Mouse (Mus musculus): Measurements from ENCODE around the gene Glyat. TPM values are rescaled to one million over a fixed set of nuclear protein-coding genes. Genes with fewer than 3 reads are reported as not detected.

Glyat gene
- total RNA-seq, 2 experiments from 2014 or later = not detected

DNA sequence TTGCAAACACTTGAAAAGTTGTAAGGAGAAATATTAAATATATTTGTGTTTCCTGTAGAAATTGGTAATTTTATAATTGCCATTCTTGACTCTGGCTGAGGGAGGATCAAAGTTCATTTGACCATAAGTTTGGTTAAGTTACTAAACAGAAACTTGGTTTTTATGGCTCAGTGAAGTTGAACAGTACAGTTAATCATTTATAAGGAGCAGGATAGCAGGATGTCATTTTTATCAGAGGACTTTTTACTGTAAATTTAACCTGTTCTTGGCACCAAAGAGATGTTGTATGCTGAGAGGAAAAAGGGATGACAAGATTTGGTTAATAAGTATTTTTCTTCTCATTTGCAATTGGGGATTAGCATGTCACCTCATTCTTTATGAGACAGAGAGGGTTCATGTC, 51.5 kb downstream of the Glyat start:
- DNase-seq (ENCODE audit: low spot score in 2 of 2) = no peak

DNA sequence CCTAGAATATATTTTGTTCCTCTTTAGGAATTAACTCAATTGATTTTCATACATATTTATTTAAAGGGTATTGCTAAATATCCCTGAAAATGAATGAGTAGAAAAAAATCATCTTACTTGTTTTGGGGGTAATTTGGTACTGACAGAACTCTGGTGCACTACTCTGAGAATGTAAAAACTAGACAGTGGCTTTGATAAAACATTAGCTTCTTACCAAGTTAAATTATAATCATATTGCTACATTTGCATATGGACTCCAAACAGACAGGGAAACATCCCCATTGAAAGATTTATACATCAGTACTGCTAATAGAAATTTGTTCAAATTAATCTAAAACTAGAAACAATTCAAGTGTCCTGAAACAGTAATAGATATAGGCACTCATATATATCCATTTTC, 52.1 kb downstream of the Glyat start:
- no peak for DNase-seq (ENCODE audit: low spot score in 2 of 2)

DNA sequence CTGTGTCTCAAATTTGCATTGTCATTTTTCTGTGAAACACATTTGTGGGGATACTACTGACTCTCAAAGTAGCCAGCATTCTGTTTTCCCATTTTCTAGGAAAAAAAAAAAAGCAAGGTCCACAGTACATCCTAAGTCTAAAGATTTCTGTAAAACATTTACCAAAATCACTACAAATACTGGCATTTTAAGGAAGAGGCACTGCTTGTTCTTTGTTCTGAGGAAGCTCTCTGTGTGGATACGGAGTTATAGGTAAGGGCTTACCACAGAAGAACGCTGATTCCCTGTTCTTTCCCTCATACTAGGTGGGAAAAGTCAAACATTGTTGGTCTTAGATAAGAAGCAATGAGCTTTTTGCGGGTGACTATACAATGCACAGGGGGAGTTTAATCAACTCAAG, 62.5 kb downstream of the Glyat start, which contains the start of gene Keg1:
Keg1 (plus strand) TSS at position 197 of the 400 bp plus-strand sequence.
- DNase-seq (ENCODE audit: low spot score in 2 of 2) = no peak

DNA sequence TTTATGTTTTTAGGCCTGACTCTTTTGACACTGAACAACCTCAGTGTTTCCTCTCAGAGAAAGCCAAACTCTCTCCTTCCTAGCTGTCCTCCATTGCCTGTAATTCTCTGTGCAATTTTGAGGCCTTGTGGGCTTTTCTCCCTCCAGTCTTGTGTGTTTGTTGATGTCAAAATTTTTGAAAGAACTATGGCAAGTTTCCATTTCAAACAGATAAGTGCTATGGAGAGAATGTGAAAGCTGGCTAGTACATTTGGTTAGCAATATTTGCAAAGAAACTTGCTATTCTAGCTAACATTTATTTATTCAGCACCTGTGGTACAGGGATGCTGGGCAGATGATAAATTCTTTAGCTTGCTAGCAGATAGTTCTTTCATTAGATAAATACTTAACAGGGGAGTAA, 63.1 kb downstream of the Glyat start:
- no peak for DNase-seq (ENCODE audit: low spot score in 2 of 2)

Other genes starting within 250 kb of the Glyat start
- not detected for gene Olfr1440, start 246.0 kb upstream of the Glyat start, total RNA-seq (2021)
- gene Olfr1441, start 215.9 kb upstream of the Glyat start, total RNA-seq (2021) = not detected
- gene Pfpl, start 205.4 kb upstream of the Glyat start, total RNA-seq (2021) = not detected
- 1 to 10 TPM; 3.7 to 3.9 TPM for gene Mpeg1, start 172.5 kb upstream of the Glyat start, total RNA-seq (2021)
- gene Dtx4, start 131.9 kb upstream of the Glyat start, total RNA-seq (2021) = 10 to 100 TPM; 33.2 to 37.5 TPM
- gene Fam111a, start 87.6 kb upstream of the Glyat start, total RNA-seq (2021) = 10 to 100 TPM; 21.3 to 21.5 TPM
- gene Gm4952, start 33.3 kb upstream of the Glyat start, total RNA-seq (2021) = 1 to 10 TPM in 1 of 2 experiments, not detected in 1; 1.0 TPM
- gene Olfr1442, start 37.1 kb downstream of the Glyat start, total RNA-seq (2021) = not detected
- gene Olfr1443, start 44.8 kb downstream of the Glyat start, total RNA-seq (2021) = not detected
- gene Keg1, start 62.5 kb downstream of the Glyat start, total RNA-seq (2021) = under 1 TPM in 1 of 2 experiments, not detected in 1; 0.49 TPM
- gene Cntf, start 132.3 kb downstream of the Glyat start, total RNA-seq (2021) = 1 to 10 TPM; 2.6 to 3.8 TPM
- gene Zfp91, start 162.8 kb downstream of the Glyat start, total RNA-seq (2021) = 10 to 100 TPM; 62.2 to 71.0 TPM
- gene Lpxn, start 162.9 kb downstream of the Glyat start, total RNA-seq (2021) = 1 to 10 TPM; 1.5 to 1.9 TPM
- not detected for gene Gm5244, start 213.4 kb downstream of the Glyat start, total RNA-seq (2021)
- gene Olfr1444, start 224.0 kb downstream of the Glyat start, total RNA-seq (2021) = not detected